Mouse (Mus musculus) brain, embryonic 14.5 days (tissue): ENCODE results near the gene Rfxank. TPM values are rescaled to one million over a fixed set of nuclear protein-coding genes. Genes with fewer than 3 reads are reported as not detected.

Experiments
- DNase-seq: peaks from one replicate; pipeline ENCODE4 v3.0.0-alpha.2; 2011; ENCODE audit warnings: low read depth
- CTCF ChIP-seq: fragments of 200-500 bp; IDR thresholded peaks from 2 replicates; pipeline ENCODE4 v1.5.1; 2012; ENCODE audit warnings: inconsistent platforms, mild to moderate bottlenecking, moderate library complexity, borderline replicate concordance; ENCODE audit not compliant: insufficient read depth, insufficient read length; ENCODE audit errors: extremely low read depth
- POLR2A ChIP-seq: fragments of 200-500 bp; IDR thresholded peaks from 2 replicates; pipeline ENCODE4 v1.6.1; 2012; ENCODE audit warnings: mild to moderate bottlenecking, inconsistent platforms, borderline replicate concordance; ENCODE audit not compliant: poor library complexity, insufficient read depth, insufficient read length, severe bottlenecking; ENCODE audit errors: extremely low read depth
- polyA plus RNA-seq: library from polyadenylated mRNA; depleted of rRNA; stranded (reverse); fragments of >200 nt; gene quantifications from 2 replicates; pipeline ENCODE4 v1.2.3, GENCODE M21; 2012; rRNA removed

The Rfxank gene
- polyA plus RNA-seq, 1 experiment = 20.0 TPM

DNA sequence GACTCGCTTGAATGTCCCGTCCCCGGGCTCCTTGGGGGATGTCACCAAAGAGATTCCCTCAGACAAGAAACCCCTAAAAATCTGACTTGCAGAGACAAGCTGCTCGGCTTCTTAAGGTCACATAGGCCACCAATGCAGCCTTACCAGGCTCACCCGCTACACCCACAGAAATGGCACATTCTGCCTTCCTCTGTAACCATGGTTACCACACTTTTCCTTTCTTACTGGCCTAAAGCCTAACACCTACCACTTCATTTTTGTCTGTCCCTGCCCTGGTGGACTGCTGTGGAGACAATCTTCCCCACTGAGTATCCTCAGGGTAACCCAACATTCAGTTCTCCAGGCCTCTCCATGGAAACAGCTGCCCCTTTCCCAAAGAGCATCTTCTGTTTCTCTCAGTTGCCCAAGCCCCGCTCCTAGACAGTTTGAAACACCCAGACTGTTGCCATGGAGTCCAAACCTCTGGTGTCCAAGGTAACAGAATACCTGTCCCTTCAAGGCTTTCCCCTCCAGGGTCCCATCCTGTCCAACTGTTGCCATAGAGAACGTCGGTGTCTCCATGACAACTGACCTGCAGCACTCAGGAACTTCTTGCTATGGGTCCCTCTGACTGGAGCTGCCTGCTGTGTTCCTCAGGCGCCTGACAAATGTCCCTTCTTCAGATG, 49.5 kb downstream of the Rfxank start:
- TF ChIP-seq POLR2A (no peak), CTCF (no peak)
- peak; percentile 68 for DNase-seq

DNA sequence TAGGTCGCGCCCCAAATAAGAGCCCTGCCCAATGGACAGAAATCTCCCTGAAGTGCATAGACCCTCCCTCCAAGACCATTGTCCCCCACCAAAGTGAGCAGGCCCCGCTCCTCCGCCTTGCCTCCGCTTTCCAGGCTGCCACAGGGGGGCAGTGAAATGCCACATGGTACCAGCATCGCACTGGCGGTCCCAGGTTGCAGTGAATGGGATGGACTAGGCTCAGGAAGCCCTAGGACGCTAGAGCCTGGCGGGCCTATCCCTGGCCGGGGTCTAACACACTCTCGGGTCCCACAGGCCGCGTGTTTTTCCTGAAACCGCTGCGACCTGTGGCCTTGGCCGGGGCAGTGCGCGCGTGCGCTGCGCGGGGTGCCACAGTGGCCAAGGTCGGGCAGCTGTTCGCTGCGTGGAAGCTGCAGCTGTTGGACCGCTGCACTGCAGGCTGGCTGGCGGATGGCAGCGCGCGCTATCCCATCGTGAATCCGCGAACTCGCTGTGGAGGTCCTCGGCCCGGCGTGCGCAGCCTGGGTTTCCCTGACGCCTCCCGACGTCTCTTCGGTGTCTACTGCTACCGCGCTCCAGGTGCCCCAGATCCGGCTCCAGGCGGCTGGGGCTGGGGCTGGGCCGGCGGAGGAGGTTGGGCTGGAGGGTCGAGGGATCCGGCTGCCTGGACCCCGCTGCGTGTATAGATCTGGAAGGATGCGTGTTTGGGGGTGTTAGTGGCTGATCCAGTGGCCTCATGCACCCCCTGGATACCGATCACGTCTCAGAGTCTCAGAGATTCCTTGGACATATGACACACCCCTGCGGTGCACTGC, 50.9 kb downstream of the Rfxank start:
- peak; percentile 82 for DNase-seq
- no peak for TF ChIP-seq POLR2A
- TF ChIP-seq CTCF = peak; percentile 78

DNA sequence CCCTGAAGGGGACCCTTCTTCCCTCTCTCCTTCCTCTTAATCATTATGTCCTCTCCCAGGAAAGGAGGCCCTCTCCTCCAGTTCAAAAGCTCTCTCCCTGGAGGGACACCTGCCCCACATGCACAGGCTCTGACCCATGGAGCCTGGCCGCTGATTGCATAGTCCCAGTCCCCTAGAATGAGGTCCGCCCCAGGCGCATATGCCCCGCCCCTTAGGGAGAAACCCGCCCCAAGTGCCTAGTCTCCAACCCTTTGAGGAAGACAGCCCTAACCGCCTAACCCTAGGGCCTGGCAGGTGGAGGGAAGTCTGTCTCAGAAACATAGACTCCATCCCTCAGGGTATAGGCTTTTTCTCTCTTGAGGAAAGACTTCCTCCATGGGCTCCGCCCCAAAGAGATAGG, 51.7 kb downstream of the Rfxank start:
- TF ChIP-seq CTCF (no peak), POLR2A (no peak)

DNA sequence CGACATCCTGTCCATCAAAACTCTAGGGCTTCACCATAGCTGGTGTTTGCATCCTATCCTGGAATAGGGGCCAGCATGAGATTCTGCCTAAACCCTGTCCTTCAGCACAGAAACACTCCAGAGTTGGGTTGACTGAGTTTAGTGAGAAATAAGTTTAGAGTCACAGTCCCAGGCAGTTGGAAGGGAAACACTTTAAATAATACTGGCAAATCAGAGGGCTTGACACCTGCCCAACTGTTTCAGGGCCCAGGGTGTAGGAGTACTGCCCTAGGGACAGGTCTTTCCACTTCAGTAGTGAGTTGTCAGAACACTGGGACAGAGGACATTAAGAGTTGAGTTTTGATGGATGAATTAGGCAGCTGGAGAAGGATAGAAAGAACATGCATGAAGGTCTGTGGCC, 52.8 kb downstream of the Rfxank start:
- TF ChIP-seq CTCF = no peak
- no peak for TF ChIP-seq POLR2A
- no peak for DNase-seq

More for the DNA sequence above, 51.7 kb downstream of the Rfxank start:
- no peak for DNase-seq

DNA sequence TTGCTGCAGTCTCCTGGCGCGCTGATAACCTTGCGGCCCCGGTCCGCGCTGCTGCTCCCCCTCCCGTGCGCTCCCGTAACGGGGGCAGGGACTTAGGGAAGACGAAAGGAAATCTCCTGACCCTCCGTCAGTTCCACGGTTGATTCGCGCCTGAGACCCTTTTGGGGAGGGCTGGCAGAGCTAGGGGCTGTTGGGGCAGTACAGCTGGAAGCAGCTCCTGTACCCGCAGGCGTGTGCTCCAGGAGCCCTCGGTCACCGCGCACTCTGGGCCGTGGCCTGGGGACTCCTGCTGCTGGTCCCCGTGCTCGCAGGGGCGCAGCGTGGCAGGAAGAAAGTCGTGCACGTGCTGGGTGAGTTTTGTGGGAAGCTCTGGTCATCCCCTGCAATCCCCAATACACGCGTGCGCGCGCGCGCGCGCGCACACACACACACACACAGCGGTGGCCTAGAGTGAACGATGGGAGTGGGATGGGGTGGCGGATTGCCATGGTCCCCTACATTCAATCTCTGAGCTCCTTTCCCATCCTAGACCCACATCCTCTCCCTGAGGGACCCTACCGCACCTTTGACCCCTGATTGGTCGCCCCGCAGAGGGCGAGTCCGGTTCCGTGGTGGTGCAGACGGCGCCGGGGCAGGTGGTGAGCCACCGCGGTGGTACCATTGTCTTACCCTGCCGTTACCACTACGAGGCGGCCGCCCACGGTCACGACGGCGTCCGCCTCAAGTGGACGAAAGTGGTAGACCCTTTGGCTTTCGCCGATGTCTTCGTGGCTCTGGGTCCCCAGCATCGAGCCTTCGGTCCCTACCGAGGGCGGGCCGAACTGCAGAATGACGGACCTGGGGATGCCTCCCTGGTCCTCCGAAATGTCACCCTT, 54.5 kb downstream of the Rfxank start:
- TF ChIP-seq CTCF (peak; percentile 25; the same call in 1 of the 2 replicates), POLR2A (no peak)
- peak; percentile 16 for DNase-seq

DNA sequence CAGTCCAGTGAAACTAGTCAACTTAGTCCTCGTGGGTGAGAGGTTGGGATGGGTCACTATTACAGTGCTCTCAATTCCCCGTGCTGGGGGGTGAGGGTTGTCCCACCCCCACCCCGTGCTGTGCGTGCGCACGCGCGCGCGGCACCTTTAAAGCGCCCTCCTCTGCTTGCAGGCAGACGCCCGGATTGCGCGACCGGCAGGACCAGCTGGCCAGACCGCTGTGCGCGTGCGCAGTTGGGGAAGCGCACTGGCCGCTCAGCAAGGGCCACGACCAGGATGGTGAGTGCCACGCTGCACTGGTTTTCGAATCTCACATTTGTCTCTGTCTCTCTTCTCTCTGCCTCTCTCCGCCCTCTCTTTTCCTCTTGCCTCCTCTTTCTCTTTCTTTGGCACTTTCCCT, 55.7 kb downstream of the Rfxank start, which contains the start of gene Hapln4:
Hapln4 (plus strand) TSS at position 173 of the 400 bp plus-strand sequence.
- DNase-seq = peak; percentile 61
- TF ChIP-seq POLR2A = no peak

DNA sequence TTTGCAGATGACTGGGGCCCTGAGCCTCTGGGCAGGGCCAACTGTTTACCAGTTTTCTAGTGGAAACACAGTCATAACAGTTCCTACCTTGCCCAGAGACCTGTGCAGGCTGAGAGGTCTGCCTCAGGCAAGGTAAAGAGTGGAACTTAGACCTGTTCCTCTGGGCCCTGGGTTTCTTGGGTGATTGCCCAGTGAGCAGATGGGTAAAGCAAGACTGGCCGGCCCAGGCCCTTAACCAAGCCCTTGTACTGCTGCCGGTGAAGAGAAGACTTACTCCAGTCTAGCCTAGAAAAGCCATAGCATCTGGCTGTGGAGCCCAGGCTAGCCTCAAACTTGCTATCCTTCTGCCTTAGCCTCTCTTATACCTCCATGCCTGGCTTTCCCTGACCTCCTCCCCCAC, 57.0 kb downstream of the Rfxank start:
- no peak for DNase-seq
- TF ChIP-seq POLR2A (no peak), CTCF (no peak)

Other genes with a start within 250 kb of the Rfxank start
- gene Tssk6, start 237.0 kb downstream of the Rfxank start, polyA plus RNA-seq = 0.37 and 0.53 TPM in 2 replicates
- 84.2 and 106 TPM in 2 replicates for gene Ndufa13, start 236.6 kb downstream of the Rfxank start, polyA plus RNA-seq
- gene Yjefn3, start 236.4 kb downstream of the Rfxank start, polyA plus RNA-seq = 12.6 and 13.0 TPM in 2 replicates
- gene Gatad2a, start 142.8 kb downstream of the Rfxank start, polyA plus RNA-seq = 33.6 and 41.2 TPM in 2 replicates
- gene Mau2, start 96.4 kb downstream of the Rfxank start, polyA plus RNA-seq = 120 and 138 TPM in 2 replicates
- 22.4 and 32.4 TPM in 2 replicates for gene Sugp1, start 96.3 kb downstream of the Rfxank start, polyA plus RNA-seq
- gene Tm6sf2, start 66.2 kb downstream of the Rfxank start, polyA plus RNA-seq = 8.1 and 10.4 TPM in 2 replicates
- 0.26 and 0.74 TPM in 2 replicates for gene Hapln4, start 55.7 kb downstream of the Rfxank start, polyA plus RNA-seq
- gene Ncan, start 18.3 kb downstream of the Rfxank start, polyA plus RNA-seq = 69.8 and 144 TPM in 2 replicates
- 17.5 and 24.0 TPM in 2 replicates for gene Nr2c2ap, start 7.8 kb downstream of the Rfxank start, polyA plus RNA-seq
- gene Borcs8, start 345 bp upstream of the Rfxank start, polyA plus RNA-seq = 93.3 and 126 TPM in 2 replicates
- 0.22 and 0.33 TPM in 2 replicates for gene Mef2b, start 557 bp upstream of the Rfxank start, polyA plus RNA-seq
- 95.9 and 171 TPM in 2 replicates for gene Tmem161a, start 33.2 kb upstream of the Rfxank start, polyA plus RNA-seq
- gene Slc25a42, start 73.2 kb upstream of the Rfxank start, polyA plus RNA-seq = 26.2 and 26.8 TPM in 2 replicates
- 149 and 191 TPM in 2 replicates for gene Sugp2, start 95.1 kb upstream of the Rfxank start, polyA plus RNA-seq
- gene Armc6, start 95.3 kb upstream of the Rfxank start, polyA plus RNA-seq = 96.9 and 115 TPM in 2 replicates
- 68.5 and 80.2 TPM in 2 replicates for gene Homer3, start 143.7 kb upstream of the Rfxank start, polyA plus RNA-seq
- gene Ddx49, start 163.3 kb upstream of the Rfxank start, polyA plus RNA-seq = 61.3 and 66.2 TPM in 2 replicates
- 263 and 350 TPM in 2 replicates for gene Cope, start 163.4 kb upstream of the Rfxank start, polyA plus RNA-seq
- 34.1 and 45.1 TPM in 2 replicates for gene Cers1, start 176.6 kb upstream of the Rfxank start, polyA plus RNA-seq
- 10.2 and 12.5 TPM in 2 replicates for gene Gdf1, start 190.7 kb upstream of the Rfxank start, polyA plus RNA-seq
- 20.5 and 40.3 TPM in 2 replicates for gene Upf1, start 214.1 kb upstream of the Rfxank start, polyA plus RNA-seq
- 0.12 and 0.64 TPM in 2 replicates for gene Comp, start 234.4 kb upstream of the Rfxank start, polyA plus RNA-seq